Mouse (Mus musculus): ENCODE data around the gene Pafah1b2.

Gene Pafah1b2

GRCm38 (mm10) chr9:45942464-45942863 is 70.0 kb downstream of the Pafah1b2 start:
- DNase-seq (ENCODE audit: low read depth) = no peak

DNA sequence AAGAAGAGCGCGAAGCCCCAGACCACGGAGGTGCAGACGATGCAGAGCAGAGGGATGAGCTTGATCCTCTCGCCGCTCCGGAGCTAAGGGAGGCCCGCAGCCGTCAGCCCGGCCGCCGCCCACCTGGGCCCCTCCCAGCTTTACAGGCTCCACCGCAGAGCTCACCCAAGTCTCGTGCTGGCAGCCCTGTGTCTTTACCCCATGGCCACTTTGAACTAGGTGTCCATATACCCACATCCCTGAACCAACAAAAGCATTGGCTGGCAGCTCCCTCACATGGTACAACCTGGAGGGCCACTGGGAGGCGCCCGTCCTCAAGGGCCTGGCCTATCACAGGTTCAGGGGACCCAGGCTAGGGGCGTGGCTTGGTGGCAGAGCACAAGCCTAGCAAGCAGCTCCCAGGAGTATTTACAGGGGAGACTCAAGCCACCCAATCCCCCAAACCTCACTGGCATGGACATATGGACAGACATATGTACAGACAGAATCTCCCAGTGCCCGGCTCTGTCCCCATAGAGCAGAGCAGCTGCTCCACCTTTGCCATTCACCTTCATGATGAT is 71.1 kb downstream of the Pafah1b2 start:
- peak; percentile 9 for DNase-seq (ENCODE audit: low read depth)

- DNase-seq (ENCODE audit: low read depth) = no peak
Measured at GRCm38 (mm10) chr9:45939794-45940193, 72.7 kb downstream of the Pafah1b2 start.

GRCm38 (mm10) chr9:45938952-45939637 is 73.4 kb downstream of the Pafah1b2 start:
- DNase-seq (ENCODE audit: low read depth) = no peak

DNA sequence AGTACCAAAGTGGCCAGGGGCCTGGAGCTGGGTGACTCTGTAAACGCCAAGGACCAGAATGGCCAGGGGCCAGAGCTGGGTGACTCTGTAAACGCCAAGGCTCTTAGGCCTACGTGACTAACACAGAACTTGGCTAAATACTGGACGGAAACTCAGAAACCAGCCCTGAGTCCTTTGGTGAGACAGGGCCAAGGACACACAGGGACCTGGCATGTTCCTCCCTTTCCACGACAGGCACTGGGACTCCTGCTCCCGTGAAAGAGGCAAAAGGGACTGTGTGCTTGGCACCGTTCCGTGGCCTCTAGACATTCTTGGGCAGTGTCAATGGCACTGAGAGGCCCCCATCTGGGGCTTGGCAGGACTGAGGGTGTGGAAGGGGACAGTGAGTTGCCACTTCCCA is 74.4 kb downstream of the Pafah1b2 start:
- DNase-seq (ENCODE audit: low read depth) = no peak

GRCm38 (mm10) chr9:45936883-45937282 is 75.6 kb downstream of the Pafah1b2 start:
- peak; percentile 78 for DNase-seq (ENCODE audit: low read depth)

GRCm38 (mm10) chr9:45935628-45936210 is 76.8 kb downstream of the Pafah1b2 start, which contains the start of gene Tagln:
TSS of gene Tagln (minus strand) at chr9:45936058.
- DNase-seq (ENCODE audit: low read depth) = no peak

DNA sequence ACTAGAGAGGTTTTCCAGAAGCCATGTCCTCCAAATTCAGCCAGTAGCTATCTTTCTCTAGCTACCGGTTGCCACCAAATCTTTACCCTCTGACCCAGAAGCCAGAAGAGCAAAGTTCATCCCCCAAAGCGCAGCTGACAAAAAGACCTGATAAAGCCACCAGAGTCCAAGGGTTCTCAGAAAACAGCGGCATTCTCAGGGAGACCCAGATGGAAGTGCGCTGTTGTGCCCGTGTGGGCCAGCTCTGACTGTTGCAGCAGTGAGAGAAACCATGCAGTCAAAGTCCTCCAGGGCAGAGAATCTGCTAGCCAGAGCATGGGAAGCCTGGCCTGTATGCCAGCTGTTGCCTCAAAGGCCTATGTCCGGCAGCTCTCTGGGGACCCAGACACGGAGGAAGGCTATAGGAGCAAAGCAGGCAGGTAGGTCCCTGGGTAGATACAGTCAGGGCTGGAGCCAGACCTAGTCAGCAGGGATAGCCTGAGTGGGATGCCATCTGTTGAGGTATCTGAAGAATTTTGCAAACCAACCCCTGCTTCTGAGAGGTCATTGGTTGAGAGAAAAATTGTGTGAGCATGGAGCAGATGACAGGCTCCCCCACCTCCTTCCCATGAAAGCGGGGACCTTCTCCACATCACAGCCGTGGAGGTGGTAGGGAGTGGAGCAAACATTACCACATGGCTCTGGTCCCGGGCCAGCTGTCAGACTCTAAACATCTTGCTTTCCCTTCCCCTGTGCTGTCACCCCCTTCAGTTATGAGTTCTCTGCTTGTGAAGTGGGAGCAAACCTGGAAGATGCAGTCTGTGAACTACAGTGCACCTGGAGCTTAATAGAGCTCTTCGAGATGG is 79.7 kb downstream of the Pafah1b2 start:
- no peak for DNase-seq (ENCODE audit: low read depth)

- DNase-seq (ENCODE audit: low read depth) = no peak
Measured at GRCm38 (mm10) chr9:45931958-45932357, 80.5 kb downstream of the Pafah1b2 start.

GRCm38 (mm10) chr9:45929285-45929684 is 83.2 kb downstream of the Pafah1b2 start:
- no peak for DNase-seq (ENCODE audit: low read depth)

DNA sequence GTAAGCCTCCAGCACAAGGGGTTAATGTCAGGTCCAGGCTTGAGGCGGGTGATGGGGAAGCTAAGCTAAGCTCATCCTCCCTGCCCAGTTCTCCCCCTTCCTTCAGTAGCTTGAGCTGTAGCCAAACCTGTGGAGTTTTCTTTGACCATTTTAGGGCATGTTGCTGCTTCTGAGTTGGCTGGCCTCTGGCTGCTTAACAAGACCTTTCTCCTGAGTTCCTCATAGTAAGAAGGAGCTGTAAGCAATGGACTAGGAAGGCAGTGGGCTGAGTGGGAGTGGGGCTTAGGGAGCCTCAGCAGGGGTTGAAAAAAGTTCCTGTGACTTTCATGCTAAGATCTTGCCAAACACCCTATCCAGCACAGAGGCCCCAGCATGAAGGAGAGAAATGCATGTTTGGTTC is 92.6 kb downstream of the Pafah1b2 start:
- no peak for DNase-seq (ENCODE audit: low read depth)

- no peak for DNase-seq (ENCODE audit: low read depth)
Measured at GRCm38 (mm10) chr9:45917041-45917934, 95.2 kb downstream of the Pafah1b2 start.

DNA sequence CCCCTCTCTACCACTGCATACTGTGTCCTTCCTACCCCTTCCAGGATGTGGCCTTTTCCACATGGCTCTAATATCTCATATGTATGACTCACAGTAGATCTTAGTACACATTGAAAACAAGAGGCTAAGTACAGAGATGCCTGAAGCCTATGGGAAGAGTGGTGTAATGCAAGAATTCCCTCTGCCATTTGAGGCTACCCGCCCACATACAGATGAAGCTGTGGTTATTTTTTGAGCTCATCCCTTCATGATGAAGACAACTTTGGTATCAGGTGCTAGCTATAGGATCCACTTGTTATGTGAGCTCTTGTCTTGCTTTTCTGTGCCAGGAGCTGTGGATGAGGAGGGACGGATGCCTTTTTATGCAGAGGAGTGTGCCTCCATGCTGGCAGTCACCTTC is 96.8 kb downstream of the Pafah1b2 start:
- no peak for DNase-seq (ENCODE audit: low read depth)
